Mouse (Mus musculus): Measurements from ENCODE around the gene Nfrkb. TPM values are rescaled to one million over a fixed set of nuclear protein-coding genes. Genes with fewer than 3 reads are reported as not detected.

Gene Nfrkb
- polyA plus RNA-seq, 1 experiment = not detected

DNA sequence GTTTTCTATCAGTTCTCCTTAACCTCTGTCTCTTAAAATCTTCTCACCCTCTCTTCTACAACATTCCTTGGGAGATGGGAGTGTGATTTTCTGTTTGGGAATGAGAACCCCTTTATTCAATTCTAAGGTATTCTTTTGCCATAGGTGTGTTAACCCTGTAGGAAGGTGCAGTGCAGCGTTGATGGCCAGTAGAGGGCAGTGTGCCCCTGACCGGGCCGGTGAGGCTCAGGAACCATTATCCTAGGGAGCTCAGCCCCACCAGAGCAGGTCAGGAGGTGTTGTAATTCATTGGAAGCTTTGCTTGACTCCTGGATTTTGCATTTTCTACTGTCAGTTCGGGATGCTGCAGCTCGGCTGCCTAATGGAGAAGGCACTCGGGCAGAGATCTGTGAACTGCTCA lies 19.2 kb downstream of the Nfrkb start:
- WGBS = 57% methylated on average over 6 of the region's 6 CpGs
- TF ChIP-seq POLR2A (IDR thresholded peaks at IDR 0.05; ENCODE audit: insufficient read depth, low read depth, low read length) = no peak
- peak; percentile 43; the same call in 1 of the 2 replicates for TF ChIP-seq CTCF (IDR thresholded peaks at IDR 0.05; ENCODE audit: insufficient read depth, low read depth, low read length)
- Histone ChIP-seq H3K4me1 (ENCODE audit: control insufficient read depth, insufficient read depth, low read length) (no peaks in the 10 kb centered on the region), H3K27ac (ENCODE audit: insufficient read depth, low read depth, low read length) (no peak overlapping the region), H3K4me3 (ENCODE audit: insufficient read depth, low read depth, low read length) (no peak overlapping the region)

DNA sequence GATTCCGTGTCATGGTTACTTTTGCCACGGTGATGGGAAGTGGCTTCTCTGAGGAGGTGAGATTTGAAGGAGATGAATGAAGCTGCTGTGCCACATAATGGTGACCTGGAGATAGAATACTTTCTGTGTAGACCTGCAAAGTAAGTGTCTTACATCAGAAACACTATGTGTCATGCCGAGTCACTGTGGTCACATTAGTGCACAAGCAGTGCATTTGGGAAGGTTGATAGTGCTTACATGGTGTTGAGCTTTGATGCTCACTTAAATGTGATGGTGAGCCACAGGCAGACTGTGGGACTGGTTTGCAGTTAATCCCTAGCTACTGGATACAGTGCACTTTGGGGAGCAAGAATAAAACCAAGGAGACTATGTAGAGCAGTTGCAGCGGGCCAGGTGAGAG lies 26.2 kb downstream of the Nfrkb start:
- H3K4me3 ChIP-seq (ENCODE audit: insufficient read depth, low read depth, low read length) = no peak overlapping the region
- 95% methylated on average over 4 of the region's 4 CpGs for WGBS
- no peak for TF ChIP-seq CTCF (IDR thresholded peaks at IDR 0.05; ENCODE audit: insufficient read depth, low read depth, low read length)
- no peak for TF ChIP-seq POLR2A (IDR thresholded peaks at IDR 0.05; ENCODE audit: insufficient read depth, low read depth, low read length)
- no peak overlapping the region for H3K27ac ChIP-seq (ENCODE audit: insufficient read depth, low read depth, low read length)
- 0 out of 2 replicates have a peak, but pooled peaks cover 3% of the 10 kb centered on the region for H3K4me1 ChIP-seq (ENCODE audit: control insufficient read depth, insufficient read depth, low read length)

DNA sequence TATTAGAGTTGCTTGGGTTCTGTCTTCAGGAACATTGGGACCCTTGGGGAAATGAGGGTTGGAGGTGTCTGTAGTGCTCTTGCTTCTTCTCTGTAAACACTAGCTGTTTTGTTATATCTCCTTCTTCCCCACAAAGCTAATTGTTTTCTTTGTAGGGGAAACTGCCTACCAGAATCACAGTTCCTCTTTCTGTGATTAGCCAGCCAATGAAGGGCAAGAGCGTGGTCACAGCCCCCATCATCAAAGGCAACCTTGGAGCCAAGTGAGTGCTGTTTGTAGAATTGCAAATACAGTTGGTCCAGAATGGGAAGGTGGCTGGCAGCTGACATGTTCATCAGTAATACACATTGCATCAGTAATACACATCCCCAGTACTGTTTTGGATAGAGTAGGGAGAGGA lies 32.8 kb downstream of the Nfrkb start:
- Histone ChIP-seq H3K27ac (ENCODE audit: insufficient read depth, low read depth, low read length) (no peak overlapping the region), H3K4me1 (ENCODE audit: control insufficient read depth, insufficient read depth, low read length) (0 out of 2 replicates have a peak, but pooled peaks cover 3% of the 10 kb centered on the region), H3K4me3 (ENCODE audit: insufficient read depth, low read depth, low read length) (no peak overlapping the region)
- no peak for TF ChIP-seq POLR2A (IDR thresholded peaks at IDR 0.05; ENCODE audit: insufficient read depth, low read depth, low read length)
- no peak for TF ChIP-seq CTCF (IDR thresholded peaks at IDR 0.05; ENCODE audit: insufficient read depth, low read depth, low read length)
- WGBS = 46% methylated on average over 1 of the region's 1 CpGs

DNA sequence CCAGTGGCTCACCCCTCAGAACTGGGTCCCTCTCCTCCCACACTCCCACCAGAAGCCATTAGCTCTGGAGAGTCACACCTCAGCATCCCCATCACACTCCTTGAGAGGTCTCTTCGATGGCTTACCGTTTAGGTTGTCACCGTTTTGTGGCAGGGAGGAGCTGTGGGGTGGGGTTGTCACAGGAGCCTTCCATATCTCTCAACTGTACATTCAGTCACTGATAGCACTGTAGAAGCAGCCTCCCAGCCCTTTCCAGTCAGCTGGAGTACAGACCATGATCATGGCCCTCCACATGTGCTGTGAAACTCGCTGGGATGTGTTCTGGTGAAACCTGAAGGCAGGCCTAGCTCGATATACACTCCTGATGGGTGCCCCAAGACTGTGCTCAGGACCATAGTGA lies 36.2 kb downstream of the Nfrkb start:
- WGBS = 84% methylated on average over 5 of the region's 5 CpGs
- TF ChIP-seq POLR2A (IDR thresholded peaks at IDR 0.05; ENCODE audit: insufficient read depth, low read depth, low read length) (no peak), CTCF (IDR thresholded peaks at IDR 0.05; ENCODE audit: insufficient read depth, low read depth, low read length) (no peak)
- Histone ChIP-seq H3K27ac (ENCODE audit: insufficient read depth, low read depth, low read length) (no peak overlapping the region), H3K4me3 (ENCODE audit: insufficient read depth, low read depth, low read length) (no peak overlapping the region), H3K4me1 (ENCODE audit: control insufficient read depth, insufficient read depth, low read length) (no peaks in the 10 kb centered on the region)

DNA sequence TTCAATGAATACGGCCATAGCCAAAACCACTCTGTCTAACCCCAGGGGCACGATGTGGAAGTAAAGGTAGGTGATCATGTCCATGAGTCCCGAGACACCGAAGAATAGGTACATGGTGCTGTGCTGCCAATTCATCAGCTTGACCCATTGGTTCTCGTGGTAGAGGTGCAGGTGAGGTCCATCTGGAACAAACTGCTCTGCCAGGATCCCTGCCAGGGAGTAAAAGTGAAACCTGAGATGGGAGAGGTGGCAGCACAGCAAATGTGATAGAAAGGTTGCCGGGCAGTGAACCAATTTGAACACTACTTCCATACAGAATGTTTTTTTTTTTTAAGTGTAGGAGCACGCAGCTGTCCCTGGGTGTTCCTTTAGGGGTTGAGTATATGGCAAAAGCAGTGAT lies 43.0 kb downstream of the Nfrkb start:
- WGBS = 90% methylated on average over 7 of the region's 7 CpGs
- H3K27ac ChIP-seq (ENCODE audit: insufficient read depth, low read depth, low read length) = no peak overlapping the region
- TF ChIP-seq POLR2A (IDR thresholded peaks at IDR 0.05; ENCODE audit: insufficient read depth, low read depth, low read length) = no peak
- no peak for TF ChIP-seq CTCF (IDR thresholded peaks at IDR 0.05; ENCODE audit: insufficient read depth, low read depth, low read length)
- no peaks in the 10 kb centered on the region for H3K4me1 ChIP-seq (ENCODE audit: control insufficient read depth, insufficient read depth, low read length)
- H3K4me3 ChIP-seq (ENCODE audit: insufficient read depth, low read depth, low read length) = no peak overlapping the region

DNA sequence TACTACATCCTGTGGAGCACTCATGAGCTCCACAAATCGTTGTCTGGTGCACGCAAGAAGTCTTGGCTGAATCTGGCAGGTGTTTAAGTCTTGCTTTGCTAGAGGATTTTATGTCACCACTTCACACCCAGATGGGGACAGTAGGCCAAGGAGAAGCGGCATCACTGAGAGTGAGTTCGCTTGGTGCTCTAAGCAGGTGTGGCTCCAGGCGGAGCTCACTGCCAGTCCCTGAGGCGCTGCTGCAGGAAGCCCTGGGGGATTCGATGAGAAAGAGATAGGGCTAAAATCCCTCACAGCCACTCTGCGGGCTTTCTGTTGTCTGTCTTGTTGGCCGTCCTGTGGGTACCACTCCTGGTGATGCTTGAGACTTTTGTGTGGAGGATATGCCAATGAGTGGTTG lies 44.0 kb downstream of the Nfrkb start:
- TF ChIP-seq CTCF (IDR thresholded peaks at IDR 0.05; ENCODE audit: insufficient read depth, low read depth, low read length) (no peak), POLR2A (IDR thresholded peaks at IDR 0.05; ENCODE audit: insufficient read depth, low read depth, low read length) (no peak)
- H3K27ac ChIP-seq (ENCODE audit: insufficient read depth, low read depth, low read length) = no peak overlapping the region
- no peak overlapping the region for H3K4me3 ChIP-seq (ENCODE audit: insufficient read depth, low read depth, low read length)
- no peaks in the 10 kb centered on the region for H3K4me1 ChIP-seq (ENCODE audit: control insufficient read depth, insufficient read depth, low read length)
- WGBS = 79% methylated on average over 9 of the region's 9 CpGs

DNA sequence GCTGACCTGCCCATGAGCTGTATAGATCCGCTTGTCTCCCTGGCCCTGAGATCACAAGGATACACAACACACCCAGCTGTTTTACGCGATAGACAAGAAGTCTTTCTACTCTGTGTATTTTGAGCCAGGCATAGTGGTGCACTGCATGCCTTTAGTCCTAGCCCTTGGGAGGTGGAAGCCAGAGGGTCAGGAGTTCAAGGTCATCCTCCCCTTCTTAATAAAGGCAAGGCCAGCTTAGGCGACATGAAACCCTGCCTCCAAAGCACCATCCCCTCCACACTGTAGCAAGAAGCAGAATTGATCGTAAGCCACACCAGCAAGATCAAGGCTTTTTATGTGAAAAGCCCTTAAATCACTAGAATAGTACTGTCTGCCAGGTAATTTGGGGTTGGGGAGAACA lies 45.8 kb downstream of the Nfrkb start:
- WGBS = 95% methylated on average over 5 of the region's 5 CpGs
- H3K4me1 ChIP-seq (ENCODE audit: control insufficient read depth, insufficient read depth, low read length) = no peaks in the 10 kb centered on the region
- no peak overlapping the region for H3K4me3 ChIP-seq (ENCODE audit: insufficient read depth, low read depth, low read length)
- H3K27ac ChIP-seq (ENCODE audit: insufficient read depth, low read depth, low read length) = no peak overlapping the region
- TF ChIP-seq POLR2A (IDR thresholded peaks at IDR 0.05; ENCODE audit: insufficient read depth, low read depth, low read length) (no peak), CTCF (IDR thresholded peaks at IDR 0.05; ENCODE audit: insufficient read depth, low read depth, low read length) (no peak)

DNA sequence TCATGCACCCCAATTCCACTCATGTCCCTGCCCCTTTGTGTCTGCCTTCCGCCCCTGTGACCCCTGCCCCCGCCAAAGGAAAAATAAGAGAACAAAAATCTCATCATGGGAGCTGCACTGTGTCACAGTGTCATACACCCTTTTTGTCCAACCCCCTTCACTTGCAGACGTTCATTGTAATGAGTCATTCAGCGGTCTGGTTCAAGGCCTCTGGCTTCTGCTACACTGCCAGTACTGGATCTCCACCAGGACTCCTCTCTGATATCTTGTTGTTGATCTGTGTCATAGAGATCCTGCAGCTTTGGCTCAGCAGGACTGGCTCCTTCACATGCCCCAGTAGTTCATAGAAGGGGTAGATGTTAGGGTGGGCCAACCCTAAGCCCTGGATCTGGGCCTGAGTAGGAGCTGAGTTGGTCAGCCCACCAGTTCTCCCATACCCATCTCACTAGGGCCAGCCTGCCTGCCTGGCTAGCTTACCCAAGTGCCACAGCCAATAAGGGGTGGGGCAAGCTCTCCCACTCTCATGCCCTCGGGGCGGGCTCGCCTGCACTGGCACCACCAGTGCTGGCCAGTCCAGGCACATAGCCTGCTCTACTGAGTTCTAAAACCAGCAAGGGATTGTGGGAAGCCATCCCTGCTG lies 46.5 kb downstream of the Nfrkb start:
- Histone ChIP-seq H3K4me1 (ENCODE audit: control insufficient read depth, insufficient read depth, low read length) (no peaks in the 10 kb centered on the region), H3K27ac (ENCODE audit: insufficient read depth, low read depth, low read length) (no peak overlapping the region), H3K4me3 (ENCODE audit: insufficient read depth, low read depth, low read length) (no peak overlapping the region)
- WGBS = 74% methylated on average over 7 of the region's 7 CpGs
- TF ChIP-seq CTCF (IDR thresholded peaks at IDR 0.05; ENCODE audit: insufficient read depth, low read depth, low read length) = no peak
- TF ChIP-seq POLR2A (IDR thresholded peaks at IDR 0.05; ENCODE audit: insufficient read depth, low read depth, low read length) = no peak

DNA sequence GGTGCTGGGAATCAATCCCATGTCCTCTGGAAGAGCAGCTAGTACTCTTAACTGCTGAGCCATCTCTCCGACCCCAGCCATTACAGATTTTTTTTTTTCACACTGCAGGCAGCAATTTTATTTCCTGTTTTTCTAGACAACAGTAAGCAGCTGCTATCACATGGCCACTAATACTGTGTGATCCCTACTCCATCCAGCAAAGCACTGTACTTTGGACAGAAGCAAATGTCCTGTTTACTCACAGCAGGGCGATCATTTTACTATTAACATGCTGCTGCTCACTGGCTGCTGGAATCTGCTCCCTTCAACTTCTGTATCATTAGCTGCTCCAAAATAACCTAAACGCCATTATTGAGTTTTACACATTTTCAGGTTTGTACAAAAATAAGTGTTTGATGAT lies 47.4 kb downstream of the Nfrkb start:
- Histone ChIP-seq H3K27ac (ENCODE audit: insufficient read depth, low read depth, low read length) (no peak overlapping the region), H3K4me1 (ENCODE audit: control insufficient read depth, insufficient read depth, low read length) (no peaks in the 10 kb centered on the region), H3K4me3 (ENCODE audit: insufficient read depth, low read depth, low read length) (no peak overlapping the region)
- TF ChIP-seq CTCF (IDR thresholded peaks at IDR 0.05; ENCODE audit: insufficient read depth, low read depth, low read length) (no peak), POLR2A (IDR thresholded peaks at IDR 0.05; ENCODE audit: insufficient read depth, low read depth, low read length) (no peak)
- 80% methylated on average over 3 of the region's 3 CpGs for WGBS

DNA sequence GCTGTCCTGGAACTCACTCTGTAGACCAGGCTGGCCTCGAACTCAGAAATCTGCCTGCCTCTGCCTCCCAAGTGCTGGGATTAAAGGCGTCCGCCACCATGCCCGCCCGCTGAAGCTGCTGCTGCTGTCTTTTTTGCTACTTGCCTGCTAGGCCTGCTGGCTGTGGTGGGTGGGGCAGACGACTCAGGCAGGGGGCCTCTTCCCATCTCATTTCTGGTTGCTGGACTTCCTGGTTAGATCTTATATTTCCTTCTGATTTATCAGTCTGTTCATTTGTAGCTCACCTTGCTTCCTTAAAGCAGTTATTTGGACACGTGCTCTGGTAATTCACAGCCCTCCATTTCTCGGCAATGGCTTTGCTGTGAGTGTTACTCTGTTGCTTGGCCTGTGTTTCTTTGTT lies 49.4 kb downstream of the Nfrkb start:
- no peak overlapping the region for H3K4me3 ChIP-seq (ENCODE audit: insufficient read depth, low read depth, low read length)
- TF ChIP-seq POLR2A (IDR thresholded peaks at IDR 0.05; ENCODE audit: insufficient read depth, low read depth, low read length) (no peak), CTCF (IDR thresholded peaks at IDR 0.05; ENCODE audit: insufficient read depth, low read depth, low read length) (no peak)
- no peaks in the 10 kb centered on the region for H3K4me1 ChIP-seq (ENCODE audit: control insufficient read depth, insufficient read depth, low read length)
- 90% methylated on average over 8 of the region's 8 CpGs for WGBS
- H3K27ac ChIP-seq (ENCODE audit: insufficient read depth, low read depth, low read length) = no peak overlapping the region

All from olfactory bulb, adult 2 months (tissue).